Mouse (Mus musculus): Measurements from ENCODE around the gene Inpp5a. TPM values are rescaled to one million over a fixed set of nuclear protein-coding genes. Genes with fewer than 3 reads are reported as not detected.

Inpp5a gene
- polyA plus RNA-seq, 1 experiment from 2014 or later = 25.4 TPM

- peaks cover 2% of the 10 kb centered on the region; the same call in 1 of the 2 replicates for H3K4me1 ChIP-seq (replicated peaks; ENCODE audit: control insufficient read depth, insufficient read depth)
- no peaks in the 10 kb centered on the region for H3K36me3 ChIP-seq (ENCODE audit: control insufficient read depth, insufficient read depth, low read length)
- H3K4me2 ChIP-seq (replicated peaks; ENCODE audit: low read depth) = no peak overlapping the region
- no peaks in the 10 kb centered on the region for H3K9me3 ChIP-seq (ENCODE audit: control insufficient read depth, low read length)
- no peak overlapping the region for H3K4me3 ChIP-seq (ENCODE audit: low read depth, low read length)
- DNase-seq (ENCODE audit: low spot score) (no peak), ATAC-seq (ENCODE audit: low FRiP score, low TSS enrichment) (peak; percentile 33; the same call in 1 of the 2 replicates)
- H3K27ac ChIP-seq (replicated peaks) = no peak overlapping the region
- no peaks in the 10 kb centered on the region for H3K27me3 ChIP-seq (ENCODE audit: control insufficient read depth, insufficient read depth, low read length)
- H3K9ac ChIP-seq (ENCODE audit: low read length) = no peak overlapping the region
- TF ChIP-seq EP300 (optimal IDR thresholded peaks at IDR 0.05) = no peak
- TF ChIP-seq CTCF (IDR thresholded peaks at IDR 0.05; ENCODE audit: low read depth) = no peak
- WGBS = 70% methylated on average over 1 of the region's 1 CpGs
Measured at GRCm38 (mm10) chr7:139453198-139453597, 64.3 kb downstream of the Inpp5a start.

DNA sequence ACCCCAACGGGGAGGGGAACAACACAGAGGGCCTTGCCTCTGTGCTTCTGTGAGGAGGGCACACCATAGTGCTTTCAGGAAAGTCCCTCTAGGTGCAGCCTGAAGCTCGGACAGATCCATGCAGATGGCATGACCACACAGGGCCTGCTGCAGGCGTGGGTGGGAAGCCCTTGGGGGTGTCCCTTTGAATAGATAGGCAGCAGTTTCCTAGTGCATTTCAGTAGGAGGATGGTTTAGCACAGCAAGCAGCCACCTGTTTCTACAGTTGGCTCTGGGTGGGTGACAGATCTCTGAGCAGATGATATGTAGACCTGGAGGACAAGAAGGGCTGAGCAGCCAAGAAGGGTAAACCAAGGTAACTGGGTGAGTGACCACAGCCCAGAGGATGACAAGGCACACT is 65.4 kb downstream of the Inpp5a start:
- Histone ChIP-seq H3K27ac (replicated peaks) (no peak overlapping the region), H3K27me3 (ENCODE audit: control insufficient read depth, insufficient read depth, low read length) (no peaks in the 10 kb centered on the region), H3K4me1 (replicated peaks; ENCODE audit: control insufficient read depth, insufficient read depth) (peaks cover 2% of the 10 kb centered on the region; the same call in 1 of the 2 replicates), H3K9me3 (ENCODE audit: control insufficient read depth, low read length) (no peaks in the 10 kb centered on the region), H3K4me3 (ENCODE audit: low read depth, low read length) (no peak overlapping the region), H3K36me3 (ENCODE audit: control insufficient read depth, insufficient read depth, low read length) (no peaks in the 10 kb centered on the region), H3K4me2 (replicated peaks; ENCODE audit: low read depth) (no peak overlapping the region), H3K9ac (ENCODE audit: low read length) (no peak overlapping the region)
- no peak for DNase-seq (ENCODE audit: low spot score)
- ATAC-seq (ENCODE audit: low FRiP score, low TSS enrichment) = no peak; the same call in 1 of the 2 replicates
- WGBS = 76% methylated on average over 3 of the region's 3 CpGs
- TF ChIP-seq CTCF (IDR thresholded peaks at IDR 0.05; ENCODE audit: low read depth) (no peak), EP300 (optimal IDR thresholded peaks at IDR 0.05) (no peak)

DNA sequence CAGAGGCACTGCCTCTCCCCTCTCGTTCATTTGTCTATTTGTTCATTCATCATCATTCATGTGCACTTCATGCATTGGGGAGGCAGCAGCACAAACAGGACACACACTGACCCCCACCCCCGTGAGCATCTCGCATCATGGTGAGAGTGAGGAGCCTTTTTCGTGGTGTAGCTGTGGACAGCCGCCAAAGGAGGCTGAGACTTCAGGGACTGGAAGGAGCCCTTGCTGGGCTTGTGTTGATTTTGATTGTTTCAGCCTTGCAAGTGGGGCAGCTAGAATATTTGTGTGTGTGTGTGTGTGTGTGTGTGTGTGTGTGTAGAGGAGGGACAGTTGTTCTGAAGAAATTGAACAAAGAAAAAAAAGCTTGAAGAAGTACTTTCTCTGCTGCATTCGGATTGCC is 67.8 kb downstream of the Inpp5a start:
- 59% methylated on average over 6 of the region's 6 CpGs for WGBS
- no peaks in the 10 kb centered on the region for H3K9me3 ChIP-seq (ENCODE audit: control insufficient read depth, low read length)
- H3K27ac ChIP-seq (replicated peaks) = no peak overlapping the region
- DNase-seq (ENCODE audit: low spot score) = no peak
- no peak for ATAC-seq (ENCODE audit: low FRiP score, low TSS enrichment)
- H3K4me1 ChIP-seq (replicated peaks; ENCODE audit: control insufficient read depth, insufficient read depth) = 0 out of 2 replicates have a peak, but pooled peaks cover 2% of the 10 kb centered on the region
- H3K36me3 ChIP-seq (ENCODE audit: control insufficient read depth, insufficient read depth, low read length) = no peaks in the 10 kb centered on the region
- H3K27me3 ChIP-seq (ENCODE audit: control insufficient read depth, insufficient read depth, low read length) = no peaks in the 10 kb centered on the region
- no peak overlapping the region for H3K9ac ChIP-seq (ENCODE audit: low read length)
- no peak overlapping the region for H3K4me3 ChIP-seq (ENCODE audit: low read depth, low read length)
- no peak overlapping the region for H3K4me2 ChIP-seq (replicated peaks; ENCODE audit: low read depth)
- TF ChIP-seq EP300 (optimal IDR thresholded peaks at IDR 0.05) (no peak), CTCF (IDR thresholded peaks at IDR 0.05; ENCODE audit: low read depth) (no peak)

GRCm38 (mm10) chr7:139461344-139461743 is 72.4 kb downstream of the Inpp5a start:
- Histone ChIP-seq H3K4me2 (replicated peaks; ENCODE audit: low read depth) (no peak overlapping the region), H3K4me3 (ENCODE audit: low read depth, low read length) (no peak overlapping the region), H3K36me3 (ENCODE audit: control insufficient read depth, insufficient read depth, low read length) (no peaks in the 10 kb centered on the region), H3K27me3 (ENCODE audit: control insufficient read depth, insufficient read depth, low read length) (no peaks in the 10 kb centered on the region), H3K27ac (replicated peaks) (no peak overlapping the region), H3K9ac (ENCODE audit: low read length) (no peak overlapping the region), H3K9me3 (ENCODE audit: control insufficient read depth, low read length) (no peaks in the 10 kb centered on the region), H3K4me1 (replicated peaks; ENCODE audit: control insufficient read depth, insufficient read depth) (no peaks in the 10 kb centered on the region)
- ATAC-seq (ENCODE audit: low FRiP score, low TSS enrichment) (peak; percentile 88), DNase-seq (ENCODE audit: low spot score) (no peak)
- TF ChIP-seq CTCF (IDR thresholded peaks at IDR 0.05; ENCODE audit: low read depth) (no peak), EP300 (optimal IDR thresholded peaks at IDR 0.05) (no peak)
- 72% methylated on average over 12 of the region's 12 CpGs for WGBS

GRCm38 (mm10) chr7:139462142-139462541 is 73.2 kb downstream of the Inpp5a start:
- no peak overlapping the region for H3K4me2 ChIP-seq (replicated peaks; ENCODE audit: low read depth)
- H3K4me3 ChIP-seq (ENCODE audit: low read depth, low read length) = no peak overlapping the region
- H3K9ac ChIP-seq (ENCODE audit: low read length) = no peak overlapping the region
- no peaks in the 10 kb centered on the region for H3K27me3 ChIP-seq (ENCODE audit: control insufficient read depth, insufficient read depth, low read length)
- H3K9me3 ChIP-seq (ENCODE audit: control insufficient read depth, low read length) = no peaks in the 10 kb centered on the region
- DNase-seq (ENCODE audit: low spot score) = no peak
- H3K4me1 ChIP-seq (replicated peaks; ENCODE audit: control insufficient read depth, insufficient read depth) = no peaks in the 10 kb centered on the region
- TF ChIP-seq EP300 (optimal IDR thresholded peaks at IDR 0.05) (no peak), CTCF (IDR thresholded peaks at IDR 0.05; ENCODE audit: low read depth) (no peak)
- ATAC-seq (ENCODE audit: low FRiP score, low TSS enrichment) = no peak
- H3K36me3 ChIP-seq (ENCODE audit: control insufficient read depth, insufficient read depth, low read length) = no peaks in the 10 kb centered on the region
- no peak overlapping the region for H3K27ac ChIP-seq (replicated peaks)
- WGBS = 83% methylated on average over 10 of the region's 10 CpGs

DNA sequence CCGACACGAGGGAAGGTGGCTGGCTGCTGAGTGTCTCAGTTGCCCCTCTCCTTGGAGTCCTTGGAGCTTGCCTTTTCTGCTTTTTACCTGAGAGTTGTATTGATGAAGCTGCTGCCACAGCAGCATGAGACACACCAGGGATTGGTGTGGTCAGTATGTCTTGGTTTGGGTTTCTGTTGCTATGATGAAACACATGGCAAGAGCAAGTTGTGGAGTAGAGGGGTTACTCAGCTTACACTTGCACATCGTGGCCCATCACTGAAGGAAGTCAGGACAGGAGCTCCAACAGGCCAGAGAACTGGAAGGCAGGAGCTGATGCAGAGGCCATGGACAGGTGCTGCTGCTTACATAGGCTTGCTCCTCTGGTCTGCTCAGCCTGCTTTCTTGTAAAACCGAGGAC is 76.6 kb downstream of the Inpp5a start:
- Histone ChIP-seq H3K36me3 (ENCODE audit: control insufficient read depth, insufficient read depth, low read length) (no peaks in the 10 kb centered on the region), H3K27ac (replicated peaks) (no peak overlapping the region), H3K27me3 (ENCODE audit: control insufficient read depth, insufficient read depth, low read length) (no peaks in the 10 kb centered on the region), H3K9me3 (ENCODE audit: control insufficient read depth, low read length) (no peaks in the 10 kb centered on the region), H3K4me1 (replicated peaks; ENCODE audit: control insufficient read depth, insufficient read depth) (peaks cover 9% of the 10 kb centered on the region; the same call in 1 of the 2 replicates), H3K4me2 (replicated peaks; ENCODE audit: low read depth) (no peak overlapping the region), H3K4me3 (ENCODE audit: low read depth, low read length) (no peak overlapping the region), H3K9ac (ENCODE audit: low read length) (no peak overlapping the region)
- TF ChIP-seq EP300 (optimal IDR thresholded peaks at IDR 0.05) (no peak), CTCF (IDR thresholded peaks at IDR 0.05; ENCODE audit: low read depth) (no peak)
- DNase-seq (ENCODE audit: low spot score) (no peak), ATAC-seq (ENCODE audit: low FRiP score, low TSS enrichment) (no peak)
- 83% methylated on average over 4 of the region's 4 CpGs for WGBS
